Comparison of ENCODE assay signal across 8 mouse cellular contexts in the genomic region with DNA sequence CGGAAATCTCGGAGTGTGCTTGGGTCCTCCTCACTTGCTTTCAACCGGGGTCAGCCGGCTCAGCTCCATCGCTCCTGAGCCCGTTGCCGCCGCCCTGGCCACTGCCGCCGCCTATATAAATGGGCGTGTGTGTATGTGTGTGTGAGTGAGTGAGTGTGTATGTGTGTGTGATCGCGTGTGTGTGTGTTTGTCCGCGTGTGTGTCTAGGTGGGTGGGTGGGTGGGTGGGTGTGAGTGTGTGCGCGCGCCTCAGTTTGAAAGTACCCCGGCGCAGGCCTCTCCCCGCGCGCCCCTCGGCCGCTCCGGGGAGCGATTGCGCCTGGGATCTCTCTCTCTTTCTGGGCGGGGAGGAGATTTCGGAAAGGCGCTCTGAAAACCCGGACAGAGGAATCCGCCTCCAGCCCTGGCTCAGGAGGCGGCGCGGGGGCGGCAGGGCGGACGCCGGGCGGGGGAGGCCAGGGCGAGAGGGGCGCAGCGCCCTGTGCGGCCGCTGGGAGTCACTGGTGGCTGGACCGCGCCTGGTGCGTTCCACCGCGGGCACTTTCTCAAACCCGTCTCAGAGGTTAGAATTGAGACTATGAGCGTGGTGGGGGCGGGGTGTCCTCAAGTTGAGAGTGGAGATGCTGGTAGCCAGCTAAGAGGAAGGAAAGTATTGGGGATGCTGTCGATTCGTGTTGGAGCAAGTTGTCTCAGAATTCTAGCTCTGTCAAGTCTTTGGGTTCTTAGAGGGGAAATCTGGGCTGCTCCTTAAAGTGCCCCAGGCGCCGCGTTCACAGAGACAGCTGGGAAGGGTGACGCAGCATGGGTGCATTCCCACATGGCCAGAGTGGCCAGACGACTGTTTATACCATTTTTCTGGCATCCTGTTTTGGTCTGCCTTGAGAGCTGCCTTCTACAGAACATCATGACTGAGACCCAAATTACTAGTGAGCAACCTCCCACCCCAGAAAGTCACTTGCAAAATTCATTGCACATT. TPM values are rescaled to one million over a fixed set of nuclear protein-coding genes. Genes with fewer than 3 reads are reported as not detected.
A peak's percentile ranks its signal among the peaks of the same experiment; 100 is the strongest.
DNase-seq lines count a peak whose midpoint lies in the region; ATAC-seq and TF ChIP-seq lines count a peak whose summit lies in the region.

A gene (minus strand): TSS at position 94 of the 975 bp plus-strand sequence.

- H3K27me3 ChIP-seq in thymus, adult 2 months (ENCODE audit: control insufficient read depth, insufficient read depth, low read length) = no peaks in the 10 kb centered on the region
- 0 out of 2 replicates have a peak, but pooled peaks cover 6% of the 10 kb centered on the region for H3K27me3 ChIP-seq in intestine, postnatal 0 days (replicated peaks; ENCODE audit: control insufficient read depth, insufficient read depth, low read length)
- peaks cover 27% of the 10 kb centered on the region for H3K27me3 ChIP-seq in limb, embryonic 11.5 days (ENCODE audit: control insufficient read depth, insufficient read depth, low read length)
- H3K27me3 ChIP-seq in midbrain, embryonic 12.5 days = peaks cover 45% of the 10 kb centered on the region
- H3K27me3 ChIP-seq in spleen, adult 2 months (ENCODE audit: control insufficient read depth, insufficient read depth, low read length) = no peaks in the 10 kb centered on the region; the same call in 1 of the 2 replicates

- WGBS in thymus, adult 2 months = 4% methylated on average over 49 of the region's 61 CpGs
- 21% methylated on average over 47 of the region's 61 CpGs for WGBS in intestine, postnatal 0 days
- WGBS in limb, embryonic 11.5 days = 20% methylated on average over 55 of the region's 61 CpGs
- WGBS in midbrain, embryonic 12.5 days = 22% methylated on average over 42 of the region's 61 CpGs
- WGBS in spleen, adult 2 months = 25% methylated on average over 57 of the region's 61 CpGs

- no peak for TF ChIP-seq CTCF in thymus, adult 2 months (IDR thresholded peaks at IDR 0.05; ENCODE audit: borderline replicate concordance, control insufficient read depth, extremely low read depth, insufficient read depth, low read length, poor library complexity)
- TF ChIP-seq CTCF in intestine, postnatal 0 days (IDR thresholded peaks at IDR 0.05; ENCODE audit: low read depth) = peak; percentile 65
- TF ChIP-seq CTCF in spleen, adult 2 months (IDR thresholded peaks at IDR 0.05; ENCODE audit: extremely low read depth, insufficient read depth, insufficient read length, insufficient replicate concordance) = no peak

- H3K4me2 ChIP-seq in intestine, postnatal 0 days (replicated peaks; ENCODE audit: low read depth) = peak within 1 kb of the TSS; percentile 81
- H3K4me2 ChIP-seq in limb, embryonic 11.5 days (ENCODE audit: low read depth, severe bottlenecking) = peak within 1 kb of the TSS; percentile 69
- H3K4me2 ChIP-seq in midbrain, embryonic 12.5 days (replicated peaks) = peak within 1 kb of the TSS; percentile 62

- no peak for TF ChIP-seq POLR2A in thymus, adult 2 months (IDR thresholded peaks at IDR 0.05; ENCODE audit: control insufficient read depth, extremely low read depth, insufficient read depth, low read length, poor library complexity)
- no peak for TF ChIP-seq POLR2A in spleen, adult 2 months (IDR thresholded peaks at IDR 0.05; ENCODE audit: low read depth, low read length)

- no peak within 1 kb of the TSS for H3K27ac ChIP-seq in thymus, adult 2 months (ENCODE audit: control insufficient read depth, insufficient read depth, low read length)
- H3K27ac ChIP-seq in intestine, postnatal 0 days (ENCODE audit: low read depth, low read length) = no peak within 1 kb of the TSS
- no peak within 1 kb of the TSS for H3K27ac ChIP-seq in limb, embryonic 11.5 days (replicated peaks; ENCODE audit: low read depth, low read length)
- H3K27ac ChIP-seq in midbrain, embryonic 12.5 days (replicated peaks) = peak within 1 kb of the TSS; percentile 58
- H3K27ac ChIP-seq in spleen, adult 2 months (ENCODE audit: insufficient read depth, low read length) = no peak within 1 kb of the TSS

- DNase-seq in thymus, adult 2 months = peak; percentile 1
- no peak for DNase-seq in thymus, postnatal 10 days (ENCODE audit: low spot score in 2 of 2)
- peak; percentile 79 for DNase-seq in embryo, embryonic 9.5 days (ENCODE audit: extremely low spot score)
- peak; percentile 96 for DNase-seq in heart, adult 11 months
- DNase-seq in limb, embryonic 11.5 days (ENCODE audit: low spot score) = peak; percentile 79
- no peak for DNase-seq in spleen, adult 2 months (ENCODE audit: low read depth in 1 of 2, low spot score in 2 of 2)

- H3K9me3 ChIP-seq in intestine, postnatal 0 days (ENCODE audit: control insufficient read depth) = no peaks in the 10 kb centered on the region
- no peaks in the 10 kb centered on the region for H3K9me3 ChIP-seq in limb, embryonic 11.5 days (ENCODE audit: control insufficient read depth, low read length)
- no peaks in the 10 kb centered on the region for H3K9me3 ChIP-seq in midbrain, embryonic 12.5 days

- no peak within 1 kb of the TSS; the same call in 1 of the 2 replicates for H3K4me3 ChIP-seq in thymus, adult 2 months (ENCODE audit: control insufficient read depth, insufficient read depth, low read length)
- peak within 1 kb of the TSS; percentile 47 for H3K4me3 ChIP-seq in intestine, postnatal 0 days (ENCODE audit: low read depth, low read length)
- H3K4me3 ChIP-seq in limb, embryonic 11.5 days (ENCODE audit: low read depth, low read length) = peak within 1 kb of the TSS; percentile 49
- peak within 1 kb of the TSS; percentile 64 for H3K4me3 ChIP-seq in midbrain, embryonic 12.5 days
- peak within 1 kb of the TSS; percentile 23; the same call in 1 of the 2 replicates for H3K4me3 ChIP-seq in spleen, adult 2 months (ENCODE audit: extremely low read depth, insufficient read depth, insufficient read length)

- H3K36me3 ChIP-seq in thymus, adult 2 months (ENCODE audit: control insufficient read depth, insufficient read depth, low read length) = no peaks in the 10 kb centered on the region
- H3K36me3 ChIP-seq in intestine, postnatal 0 days (ENCODE audit: control insufficient read depth, insufficient read depth) = no peaks in the 10 kb centered on the region
- no peaks in the 10 kb centered on the region for H3K36me3 ChIP-seq in limb, embryonic 11.5 days (ENCODE audit: control insufficient read depth, insufficient read depth, low read length)
- no peaks in the 10 kb centered on the region for H3K36me3 ChIP-seq in midbrain, embryonic 12.5 days
- no peaks in the 10 kb centered on the region for H3K36me3 ChIP-seq in spleen, adult 2 months (ENCODE audit: control insufficient read depth, insufficient read depth, low read length)

- ATAC-seq in intestine, postnatal 0 days = peak; percentile 73
- peak; percentile 91 for ATAC-seq in limb, embryonic 11.5 days (ENCODE audit: insufficient number of reproducible peaks, low FRiP score, low TSS enrichment, low read depth)
- ATAC-seq in midbrain, embryonic 12.5 days (ENCODE audit: low FRiP score, low read depth) = peak; percentile 93

- no peaks in the 10 kb centered on the region for H3K4me1 ChIP-seq in thymus, adult 2 months (replicated peaks; ENCODE audit: control insufficient read depth, insufficient read depth, low read length)
- H3K4me1 ChIP-seq in intestine, postnatal 0 days (replicated peaks; ENCODE audit: control insufficient read depth, insufficient read depth, low read length) = no peaks in the 10 kb centered on the region
- no peaks in the 10 kb centered on the region for H3K4me1 ChIP-seq in limb, embryonic 11.5 days (ENCODE audit: control insufficient read depth, insufficient read depth, low read length)
- H3K4me1 ChIP-seq in midbrain, embryonic 12.5 days = peaks cover 10% of the 10 kb centered on the region; the same call in 1 of the 2 replicates
- no peaks in the 10 kb centered on the region for H3K4me1 ChIP-seq in spleen, adult 2 months (ENCODE audit: control insufficient read depth, insufficient read depth, insufficient read length)

- 0 out of 2 replicates have a peak within 1 kb of the TSS, but pooled peaks have one; percentile 22 for H3K9ac ChIP-seq in intestine, postnatal 0 days (ENCODE audit: low read depth, low read length)
- peak within 1 kb of the TSS; percentile 53 for H3K9ac ChIP-seq in limb, embryonic 11.5 days (ENCODE audit: low read length)
- H3K9ac ChIP-seq in midbrain, embryonic 12.5 days (replicated peaks) = peak within 1 kb of the TSS; percentile 75

RNA-seq across cellular contexts. Expression of the gene that starts here (rescaled TPM):
- 0.38 and 0.46 TPM in 2 replicates for polyA plus RNA-seq in thymus, adult 2 months (2012; rRNA removed)
- 0.34 and 0.37 TPM in 2 replicates for polyA plus RNA-seq in intestine, postnatal 0 days (2015; fragmentation: Nextera tagmentation; extraction: Ambion mirVana)
- polyA plus RNA-seq in limb, embryonic 11.5 days (2014; fragmentation: Nextera tagmentation; extraction: Ambion mirVana) = 3.1 and 4.1 TPM in 2 replicates
- 4.7 and 4.9 TPM in 2 replicates for polyA plus RNA-seq in midbrain, embryonic 12.5 days (2016; fragmentation: Nextera tagmentation; extraction: Ambion mirVana)
- polyA plus RNA-seq in spleen, adult 2 months (2012; rRNA removed) = 0.19 and 0.28 TPM in 2 replicates

Comparison
In these comparisons a context has a peak if more than half of its experiments do, and no peak if none do; other contexts are left out.
1. Peak in DNase-seq in thymus, adult 2 months; RNA of the gene not detected or under 1 TPM.
2. Peak in ATAC-seq, H3K4me3 ChIP-seq, H3K9ac ChIP-seq and H3K4me2 ChIP-seq in intestine, postnatal 0 days; RNA of the gene not detected or under 1 TPM.
3. DNase-seq: peak in embryo, embryonic 9.5 days (single experiment), heart, adult 11 months (single experiment) and limb, embryonic 11.5 days (single experiment); none in thymus, postnatal 10 days (0 of 2) and spleen, adult 2 months (0 of 2).
4. H3K9ac ChIP-seq: peak in every context shown above with its lines; median percentile 75 in midbrain, embryonic 12.5 days; 53 in limb, embryonic 11.5 days; 22 in intestine, postnatal 0 days.
5. Peak in every context shown above with its lines, with median percentiles within 50 percentile points of each other: ATAC-seq and H3K4me2 ChIP-seq.